Mouse (Mus musculus) thymus, adult 2 months (tissue): ENCODE results near the gene Rapsn.

ENCODE experiments used
- CTCF ChIP-seq: fragments of 200-500 bp; IDR thresholded peaks from 2 replicates; pipeline ENCODE4 v1.5.1; 2012; ENCODE audit warnings: mild to moderate bottlenecking, control low read depth, low read length, moderate library complexity, borderline replicate concordance; ENCODE audit not compliant: control insufficient read depth, poor library complexity, insufficient read depth; ENCODE audit errors: extremely low read depth
- POLR2A ChIP-seq: fragments of 200-500 bp; IDR thresholded peaks from 2 replicates; pipeline ENCODE4 v1.6.1; 2012; ENCODE audit warnings: mild to moderate bottlenecking, low read length, control low read depth, moderate library complexity; ENCODE audit not compliant: control insufficient read depth, poor library complexity, insufficient read depth; ENCODE audit errors: extremely low read depth

GRCm38 (mm10) chr2:91053934-91054382, 18.5 kb downstream of the Rapsn start, which contains the start of gene Psmc3:
- TF ChIP-seq CTCF (0 out of 2 replicates have a peak, but pooled peaks have one; percentile 32), POLR2A (peak; percentile 91; the same call in 1 of the 2 replicates)
